Mouse (Mus musculus) effector memory CD4-positive, alpha-beta T cell, adult 5 months (primary cell): ENCODE results near the gene Rasd2. TPM values are rescaled to one million over a fixed set of nuclear protein-coding genes. Genes with fewer than 3 reads are reported as not detected.

Source experiments
- polyA plus RNA-seq: library from polyadenylated mRNA; unstranded; fragments of 100-300 nt; shearing (Covaris generic); gene quantifications from one replicate; pipeline ENCODE4 v1.2.1, GENCODE M21; 2017

Rasd2 gene
- 0.35 TPM for polyA plus RNA-seq

DNA sequence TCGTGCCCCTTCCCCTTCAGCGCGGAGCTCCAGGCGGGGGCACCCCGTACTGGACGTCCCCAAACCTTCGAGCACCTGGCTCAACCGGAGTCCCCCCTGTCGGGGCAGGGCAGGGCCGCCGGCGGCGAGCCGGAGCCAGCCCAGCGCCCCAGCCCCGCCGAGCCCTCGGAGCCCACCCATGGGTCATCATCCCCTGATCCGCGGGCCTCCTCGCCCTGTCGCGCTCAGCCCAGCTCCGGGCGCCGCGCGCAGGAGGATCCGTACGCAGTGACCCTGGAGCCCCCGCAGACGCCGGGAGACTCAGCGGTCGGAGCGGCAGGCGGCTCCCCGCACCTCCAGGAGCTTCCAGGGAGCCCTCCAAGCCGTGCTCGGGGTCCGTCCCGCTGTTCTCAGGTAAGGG, at the start of gene Rasd2:
Gene Rasd2 (plus strand): TSS at position 259 of the 400 bp plus-strand sequence.

Other genes starting within 250 kb of the Rasd2 start
- 12.2 TPM for gene Hmgxb4, start 220.6 kb upstream of the Rasd2 start, polyA plus RNA-seq
- 24.5 TPM for gene Tom1, start 180.2 kb upstream of the Rasd2 start, polyA plus RNA-seq
- 9.0 TPM for gene Hmox1, start 120.3 kb upstream of the Rasd2 start, polyA plus RNA-seq
- 24.8 TPM for gene Mcm5, start 104.4 kb upstream of the Rasd2 start, polyA plus RNA-seq
- gene Gm10358, start 192.6 kb downstream of the Rasd2 start, polyA plus RNA-seq: not detected
- gene Iqcm, start 234.8 kb downstream of the Rasd2 start, polyA plus RNA-seq: not detected